Mouse (Mus musculus): Measurements from ENCODE around the gene Abcd1. TPM values are rescaled to one million over a fixed set of nuclear protein-coding genes. Genes with fewer than 3 reads are reported as not detected.
A peak's percentile ranks its signal among the peaks of the same experiment; 100 is the strongest.

The Abcd1 gene
- total and polyA plus RNA-seq, 3 experiments = 25.4 to 32.9 (median 29.7) TPM

DNA sequence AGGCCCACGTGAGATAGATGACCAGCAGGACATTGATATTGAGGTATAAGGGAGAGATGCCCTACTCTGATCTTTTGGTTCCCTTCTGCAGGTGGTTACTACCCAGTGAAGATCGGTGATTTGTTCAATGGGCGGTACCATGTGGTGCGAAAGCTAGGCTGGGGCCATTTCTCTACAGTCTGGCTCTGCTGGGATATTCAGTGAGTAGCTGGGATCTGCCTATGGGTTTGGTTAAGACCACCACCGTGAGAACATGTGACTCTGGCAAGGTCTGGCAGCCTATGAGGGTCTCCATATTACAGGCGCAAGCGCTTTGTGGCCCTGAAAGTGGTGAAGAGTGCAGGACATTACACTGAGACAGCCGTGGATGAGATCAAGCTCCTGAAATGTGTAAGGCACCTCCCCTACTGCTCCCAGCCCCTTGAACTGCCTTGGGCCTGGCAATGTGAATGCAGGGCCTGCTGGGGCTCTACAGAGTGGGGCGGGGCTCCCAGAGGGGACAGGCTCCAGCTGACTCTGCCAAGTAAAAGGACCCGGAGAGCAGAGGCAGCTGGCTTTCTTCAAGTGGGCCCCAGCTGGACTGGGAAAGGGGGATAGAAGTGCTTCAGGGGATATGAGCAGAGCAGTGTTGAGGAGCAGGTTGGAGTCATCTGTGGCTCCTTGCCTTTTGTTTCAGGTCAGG lies 58.5 kb downstream of the Abcd1 start:
- Histone ChIP-seq H3K27me3 (ENCODE audit: control insufficient read depth, insufficient read depth, low read length) (no peaks in the 10 kb centered on the region), H3K79me2 (replicated peaks; ENCODE audit: control insufficient read depth, insufficient read depth, low read length) (no peaks in the 10 kb centered on the region), H3K4me3 (peak overlapping the region; percentile 36), H3K4me1 (ENCODE audit: control insufficient read depth, insufficient read depth, low read length) (peaks cover 3% of the 10 kb centered on the region), H3K27ac (peak overlapping the region; percentile 74), H3K9ac (ENCODE audit: low read depth, low read length) (peak overlapping the region; percentile 67), H3K36me3 (ENCODE audit: control insufficient read depth, insufficient read depth, low read length) (no peaks in the 10 kb centered on the region)
- intact Hi-C loops (cut with DNase I) = no loop called here
- TF ChIP-seq CTCF (IDR thresholded peaks at IDR 0.05) (no peak), EP300 (IDR thresholded peaks at IDR 0.05; ENCODE audit: insufficient read depth, low read depth, low read length) (no peak), POLR2A (IDR thresholded peaks at IDR 0.05; ENCODE audit: insufficient read depth, low read depth, low read length) (no peak)
- WGBS = 61% methylated on average over 10 of the region's 10 CpGs
- DNase-seq = peak; percentile 42 to 49

DNA sequence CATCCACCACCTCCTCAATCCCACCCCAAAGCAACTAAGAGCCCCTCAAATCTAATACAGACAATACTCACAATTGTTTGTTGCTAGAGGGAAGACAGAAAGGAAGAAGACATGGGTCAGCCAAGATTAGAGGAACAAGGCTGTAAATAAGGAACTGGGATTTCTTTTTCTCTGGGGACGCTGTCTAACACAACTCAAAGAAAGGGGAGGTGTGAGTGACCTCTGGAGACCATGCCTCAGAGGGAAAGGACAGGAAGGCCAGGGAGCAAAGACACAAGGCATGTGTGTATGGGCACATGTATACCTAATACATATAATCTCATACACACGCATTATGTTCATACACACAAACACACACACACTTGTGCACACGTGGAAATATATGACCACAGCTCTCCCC lies 65.8 kb downstream of the Abcd1 start:
- WGBS = 66% methylated on average over 3 of the region's 3 CpGs
- intact Hi-C loops (cut with DNase I) = no loop called here
- no peak overlapping the region for H3K27ac ChIP-seq

DNA sequence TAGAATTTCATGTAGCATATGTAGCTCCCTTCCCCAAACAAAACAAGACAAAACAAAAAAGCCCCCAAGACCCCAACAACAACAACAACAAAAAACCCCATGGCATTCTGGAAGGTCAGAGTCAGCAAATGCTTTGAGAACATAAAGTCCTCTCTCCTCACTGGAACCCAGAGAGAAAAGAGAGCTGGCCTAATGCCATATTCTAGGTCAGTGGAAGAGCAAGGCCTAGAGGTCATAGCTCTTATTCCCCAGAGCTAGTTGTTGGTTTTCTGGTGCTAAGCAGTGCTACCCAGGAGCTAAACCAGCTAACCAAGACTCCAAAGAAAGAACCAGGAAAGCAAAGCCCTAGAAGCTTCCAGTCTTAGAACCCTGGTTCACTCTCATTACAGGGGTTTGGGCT lies 69.3 kb downstream of the Abcd1 start:
- intact Hi-C loops (cut with DNase I) = loop anchor here (2.0 to 5.0 kb wide), 3 partner anchors 69 to 182 kb away; partner anchors contain the start of genes Abcd1, Bcap31, Hcfc1 and Slc6a8
- DNase-seq = no peak

More for the DNA sequence above, 65.8 kb downstream of the Abcd1 start:
- H3K4me1 ChIP-seq (ENCODE audit: control insufficient read depth, insufficient read depth, low read length) = peaks cover 2% of the 10 kb centered on the region; the same call in 1 of the 2 replicates
- H3K79me2 ChIP-seq (replicated peaks; ENCODE audit: control insufficient read depth, insufficient read depth, low read length) = no peaks in the 10 kb centered on the region
- DNase-seq = no peak
- H3K27me3 ChIP-seq (ENCODE audit: control insufficient read depth, insufficient read depth, low read length) = no peaks in the 10 kb centered on the region
- TF ChIP-seq EP300 (IDR thresholded peaks at IDR 0.05; ENCODE audit: insufficient read depth, low read depth, low read length) = no peak
- TF ChIP-seq CTCF (IDR thresholded peaks at IDR 0.05) = no peak
- no peak for TF ChIP-seq POLR2A (IDR thresholded peaks at IDR 0.05; ENCODE audit: insufficient read depth, low read depth, low read length)
- H3K4me3 ChIP-seq = no peak overlapping the region
- no peak overlapping the region for H3K9ac ChIP-seq (ENCODE audit: low read depth, low read length)
- peaks cover 1% of the 10 kb centered on the region for H3K36me3 ChIP-seq (ENCODE audit: control insufficient read depth, insufficient read depth, low read length)

DNA sequence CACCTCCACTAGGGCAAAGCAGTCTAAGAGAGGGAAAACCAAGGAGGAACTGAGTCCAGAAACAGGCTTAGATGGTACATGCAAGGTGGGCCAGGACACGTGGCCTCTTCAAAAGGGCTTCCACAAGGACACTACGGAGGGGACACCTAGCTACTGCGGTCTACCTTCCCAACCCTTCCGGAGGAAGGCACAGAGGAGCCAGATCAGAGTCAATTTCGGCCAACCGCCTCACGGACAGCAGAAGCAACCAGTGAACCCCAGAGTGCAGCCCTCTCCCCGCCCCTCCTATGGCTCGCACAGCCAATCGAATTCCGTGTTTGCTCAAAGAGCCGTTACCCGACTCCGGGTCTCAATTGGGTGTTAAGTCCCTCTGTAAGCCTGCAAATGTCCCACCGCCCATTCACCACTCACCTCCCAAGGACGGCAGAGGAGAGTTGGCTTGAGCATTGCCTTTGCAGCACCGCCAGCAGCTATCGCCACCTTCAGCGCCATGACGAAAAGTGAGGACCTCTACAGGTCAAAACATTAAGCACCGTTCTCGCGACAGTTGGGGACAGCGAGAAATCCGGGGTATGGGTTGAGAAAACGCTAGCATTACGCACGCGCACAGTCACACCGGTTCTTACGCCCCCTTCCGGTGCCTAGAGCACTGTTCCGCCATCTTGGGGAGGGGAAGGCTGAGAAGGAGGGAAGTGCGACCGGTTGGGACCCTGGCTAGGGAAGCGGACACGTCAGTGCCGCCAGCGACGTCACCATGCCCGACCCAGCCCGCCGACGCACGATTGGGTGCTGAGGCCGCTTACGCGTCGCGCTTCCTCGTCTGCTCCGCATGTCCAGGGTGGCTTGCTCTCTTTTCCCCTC lies 70.2 kb downstream of the Abcd1 start, which contains the start of the genes Idh3g and Ssr4:
Gene Idh3g (minus strand): TSS at position 534 of the 861 bp plus-strand sequence.
Gene Ssr4 (plus strand): TSS at position 665 of the 861 bp plus-strand sequence.
- Histone ChIP-seq H3K79me2 (replicated peaks; ENCODE audit: control insufficient read depth, insufficient read depth, low read length) (no peaks in the 10 kb centered on the region), H3K4me1 (ENCODE audit: control insufficient read depth, insufficient read depth, low read length) (peaks cover 4% of the 10 kb centered on the region; the same call in 1 of the 2 replicates), H3K9ac (ENCODE audit: low read depth, low read length) (peak within 1 kb of the TSS; percentile 81), H3K27ac (peak within 1 kb of the TSS; percentile 97), H3K36me3 (ENCODE audit: control insufficient read depth, insufficient read depth, low read length) (peaks cover 1% of the 10 kb centered on the region), H3K4me3 (peak within 1 kb of the TSS; percentile 62), H3K27me3 (ENCODE audit: control insufficient read depth, insufficient read depth, low read length) (no peaks in the 10 kb centered on the region)
- intact Hi-C loops (cut with DNase I) = loop anchor here (2.0 to 5.0 kb wide), 3 partner anchors 70 to 181 kb away; partner anchors contain the start of genes Abcd1, Bcap31, Hcfc1 and Slc6a8
- DNase-seq = peak; percentile 92 to 95
- whole genome bisulfite sequencing = 18% methylated on average over 52 of the region's 52 CpGs
- peak; percentile 63 for TF ChIP-seq CTCF (IDR thresholded peaks at IDR 0.05)
- no peak for TF ChIP-seq EP300 (IDR thresholded peaks at IDR 0.05; ENCODE audit: insufficient read depth, low read depth, low read length)

More for the DNA sequence above, 69.3 kb downstream of the Abcd1 start:
- no peaks in the 10 kb centered on the region for H3K27me3 ChIP-seq (ENCODE audit: control insufficient read depth, insufficient read depth, low read length)
- no peak for TF ChIP-seq CTCF (IDR thresholded peaks at IDR 0.05)
- TF ChIP-seq POLR2A (IDR thresholded peaks at IDR 0.05; ENCODE audit: insufficient read depth, low read depth, low read length) = no peak
- no peak for TF ChIP-seq EP300 (IDR thresholded peaks at IDR 0.05; ENCODE audit: insufficient read depth, low read depth, low read length)
- peak overlapping the region; percentile 97 for H3K27ac ChIP-seq
- H3K4me3 ChIP-seq = peak overlapping the region; percentile 62
- H3K79me2 ChIP-seq (replicated peaks; ENCODE audit: control insufficient read depth, insufficient read depth, low read length) = no peaks in the 10 kb centered on the region
- H3K4me1 ChIP-seq (ENCODE audit: control insufficient read depth, insufficient read depth, low read length) = peaks cover 4% of the 10 kb centered on the region; the same call in 1 of the 2 replicates
- peak overlapping the region; percentile 63 for H3K9ac ChIP-seq (ENCODE audit: low read depth, low read length)
- H3K36me3 ChIP-seq (ENCODE audit: control insufficient read depth, insufficient read depth, low read length) = peaks cover 1% of the 10 kb centered on the region

DNA sequence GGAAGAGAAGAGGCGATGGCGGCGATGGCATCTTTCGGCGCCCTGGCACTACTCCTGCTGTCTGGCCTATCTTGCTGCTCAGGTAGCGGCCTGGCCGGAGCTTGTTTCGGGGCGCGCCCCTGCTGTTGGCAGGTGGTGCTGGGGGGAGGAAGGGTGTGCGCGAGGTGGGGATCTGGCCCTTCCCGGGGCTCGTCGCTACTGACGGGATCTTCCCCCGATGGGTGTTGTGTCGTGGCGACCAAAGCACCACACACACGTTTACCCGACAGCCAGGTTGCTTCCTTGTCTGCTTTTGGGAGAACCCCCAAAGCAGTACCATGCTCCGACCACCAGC lies 70.8 kb downstream of the Abcd1 start:
- Histone ChIP-seq H3K27ac (peak overlapping the region; percentile 97), H3K79me2 (replicated peaks; ENCODE audit: control insufficient read depth, insufficient read depth, low read length) (no peaks in the 10 kb centered on the region), H3K36me3 (ENCODE audit: control insufficient read depth, insufficient read depth, low read length) (peaks cover 1% of the 10 kb centered on the region), H3K4me3 (peak overlapping the region; percentile 62), H3K9ac (ENCODE audit: low read depth, low read length) (peak overlapping the region; percentile 79), H3K4me1 (ENCODE audit: control insufficient read depth, insufficient read depth, low read length) (peaks cover 4% of the 10 kb centered on the region; the same call in 1 of the 2 replicates), H3K27me3 (ENCODE audit: control insufficient read depth, insufficient read depth, low read length) (no peaks in the 10 kb centered on the region)
- DNase-seq = no peak
- intact Hi-C loops (cut with DNase I) = loop anchor here (2.0 to 5.0 kb wide), 3 partner anchors 70 to 180 kb away; partner anchors contain the start of genes Abcd1, Bcap31, Hcfc1 and Slc6a8
- 20% methylated on average over 22 of the region's 22 CpGs for WGBS
- no peak for TF ChIP-seq EP300 (IDR thresholded peaks at IDR 0.05; ENCODE audit: insufficient read depth, low read depth, low read length)
- no peak for TF ChIP-seq POLR2A (IDR thresholded peaks at IDR 0.05; ENCODE audit: insufficient read depth, low read depth, low read length)
- TF ChIP-seq CTCF (IDR thresholded peaks at IDR 0.05) = no peak

Other genes starting within 250 kb of the Abcd1 start
- 100 to 1,000 TPM; 190 to 202 TPM for gene Bgn, start 233.0 kb upstream of the Abcd1 start, total RNA-seq (2021)
- 378 and 439 TPM in 2 replicates for gene Bgn, start 233.0 kb upstream of the Abcd1 start, polyA plus RNA-seq (2012; rRNA removed)
- gene Atp2b3, start 213.5 kb upstream of the Abcd1 start, total RNA-seq (2021) = under 1 TPM in 1 of 2 experiments, not detected in 1; 0.14 TPM
- 0.09 and 0.12 TPM in 2 replicates for gene Atp2b3, start 213.5 kb upstream of the Abcd1 start, polyA plus RNA-seq (2012; rRNA removed)
- gene Dusp9, start 77.2 kb upstream of the Abcd1 start, total RNA-seq (2021) = not detected
- gene Dusp9, start 77.2 kb upstream of the Abcd1 start, polyA plus RNA-seq (2012; rRNA removed) = 0.04 TPM in 1 of 2 replicates, not detected in the other
- gene Pnck, start 56.5 kb upstream of the Abcd1 start, total RNA-seq (2021) = 1 to 10 TPM; 6.5 to 8.0 TPM
- gene Pnck, start 56.5 kb upstream of the Abcd1 start, polyA plus RNA-seq (2012; rRNA removed) = 15.8 and 20.4 TPM in 2 replicates
- 100 to 1,000 TPM; 155 to 179 TPM for gene Slc6a8, start 43.4 kb upstream of the Abcd1 start, total RNA-seq (2021)
- gene Slc6a8, start 43.4 kb upstream of the Abcd1 start, polyA plus RNA-seq (2012; rRNA removed) = 155 and 205 TPM in 2 replicates
- gene Bcap31, start 422 bp upstream of the Abcd1 start, total RNA-seq (2021) = 10 to 100 TPM; 71.8 to 79.5 TPM
- gene Bcap31, start 422 bp upstream of the Abcd1 start, polyA plus RNA-seq (2012; rRNA removed) = 43.1 and 70.9 TPM in 2 replicates
- gene Plxnb3, start 40.5 kb downstream of the Abcd1 start, total RNA-seq (2021) = 1 to 10 TPM; 1.0 to 2.0 TPM
- gene Plxnb3, start 40.5 kb downstream of the Abcd1 start, polyA plus RNA-seq (2012; rRNA removed) = 4.5 and 4.7 TPM in 2 replicates
- gene Srpk3, start 57.8 kb downstream of the Abcd1 start, total RNA-seq (2021) = 10 to 100 TPM; 26.1 to 29.9 TPM
- gene Srpk3, start 57.8 kb downstream of the Abcd1 start, polyA plus RNA-seq (2012; rRNA removed) = 64.2 and 76.7 TPM in 2 replicates
- gene Idh3g, start 70.3 kb downstream of the Abcd1 start, total RNA-seq (2021) = 100 to 1,000 TPM; 573 to 710 TPM
- gene Idh3g, start 70.3 kb downstream of the Abcd1 start, polyA plus RNA-seq (2012; rRNA removed) = 1,208 and 1,962 TPM in 2 replicates
- 10 to 100 TPM; 78.1 to 81.8 TPM for gene Ssr4, start 70.4 kb downstream of the Abcd1 start, total RNA-seq (2021)
- 116 and 124 TPM in 2 replicates for gene Ssr4, start 70.4 kb downstream of the Abcd1 start, polyA plus RNA-seq (2012; rRNA removed)
- gene Pdzd4, start 108.4 kb downstream of the Abcd1 start, total RNA-seq (2021) = 1 to 10 TPM; 1.5 to 1.7 TPM
- gene Pdzd4, start 108.4 kb downstream of the Abcd1 start, polyA plus RNA-seq (2012; rRNA removed) = 0.91 and 1.1 TPM in 2 replicates
- not detected for gene Avpr2, start 175.5 kb downstream of the Abcd1 start, total RNA-seq (2021)
- not detected in 2 replicates for gene Avpr2, start 175.5 kb downstream of the Abcd1 start, polyA plus RNA-seq (2012; rRNA removed)
- 1 to 10 TPM; 2.1 to 3.7 TPM for gene L1cam, start 179.5 kb downstream of the Abcd1 start, total RNA-seq (2021)
- gene L1cam, start 179.5 kb downstream of the Abcd1 start, polyA plus RNA-seq (2012; rRNA removed) = 2.9 and 3.3 TPM in 2 replicates
- 1 to 10 TPM; 1.5 to 1.8 TPM for gene Arhgap4, start 205.3 kb downstream of the Abcd1 start, total RNA-seq (2021)
- gene Arhgap4, start 205.3 kb downstream of the Abcd1 start, polyA plus RNA-seq (2012; rRNA removed) = 5.7 and 7.7 TPM in 2 replicates
- 10 to 100 TPM; 50.2 to 63.7 TPM for gene Naa10, start 205.3 kb downstream of the Abcd1 start, total RNA-seq (2021)
- 57.2 and 64.5 TPM in 2 replicates for gene Naa10, start 205.3 kb downstream of the Abcd1 start, polyA plus RNA-seq (2012; rRNA removed)
- gene Renbp, start 214.3 kb downstream of the Abcd1 start, total RNA-seq (2021) = 1 to 10 TPM; 3.7 to 7.1 TPM
- gene Renbp, start 214.3 kb downstream of the Abcd1 start, polyA plus RNA-seq (2012; rRNA removed) = 5.1 and 7.3 TPM in 2 replicates
- 10 to 100 TPM; 37.0 to 37.9 TPM for gene Hcfc1, start 249.8 kb downstream of the Abcd1 start, total RNA-seq (2021)
- gene Hcfc1, start 249.8 kb downstream of the Abcd1 start, polyA plus RNA-seq (2012; rRNA removed) = 26.3 and 27.6 TPM in 2 replicates